Mouse (Mus musculus) small intestine, adult 2 months (tissue): ENCODE data around the gene Olfm1.

Experiments
- CTCF ChIP-seq: fragments of 200-500 bp; IDR thresholded peaks from 2 replicates; pipeline ENCODE4 v1.5.1; 2012; ENCODE audit warnings: low read depth, mild to moderate bottlenecking, control low read depth, inconsistent platforms, low read length, moderate library complexity, mixed read lengths; ENCODE audit not compliant: insufficient replicate concordance, insufficient read length; ENCODE audit errors: extremely low read depth
- POLR2A ChIP-seq: fragments of 200-500 bp; IDR thresholded peaks from 2 replicates; pipeline ENCODE4 v1.6.1; 2012; ENCODE audit warnings: low read depth, mild to moderate bottlenecking, control low read depth, inconsistent platforms, low read length, moderate library complexity

- TF ChIP-seq CTCF = no peak
- TF ChIP-seq POLR2A = no peak
These were observed 20.8 kb upstream of the Olfm1 start for GRCm38 (mm10) chr2:28171962-28172361.
